Mouse (Mus musculus) heart, postnatal 14 days (tissue): Measurements from ENCODE around the gene Pigo. TPM values are rescaled to one million over a fixed set of nuclear protein-coding genes. Genes with fewer than 3 reads are reported as not detected.

Source experiments
- DNase-seq, 2 experiments: peaks; one replicate each; pipeline ENCODE4 v3.0.0; 2021 to 2022
- intact Hi-C: fragments of 180-260 bp; cut with DNase I; formaldehyde crosslinking; loops from one replicate; pipeline ENCODE4 v1.15.1; 2025
- long read RNA-seq, 2 experiments: library from polyadenylated mRNA; stranded (forward); transcript quantifications; one replicate each; pipeline ENCODE4 v2.0.0; 2021
- total RNA-seq, 2 experiments: library from RNA; stranded (reverse); gene quantifications; 2 replicates each; pipeline ENCODE4 v1.2.3; 2021

Pigo gene
- total RNA-seq = 10 to 100 TPM; 22.1 to 24.5 TPM
- long read RNA-seq, experiment 1, partial matches to known transcripts = 10 of 27 reads
- long read RNA-seq, experiment 1, other reads (novel, unspliced or antisense) = 16 of 27 reads
- long read RNA-seq, experiment 2, full-length matches to known transcripts = 3 of 26 reads
- long read RNA-seq, experiment 2, partial matches to known transcripts = 6 of 26 reads
- long read RNA-seq, experiment 2, other reads (novel, unspliced or antisense) = 17 of 26 reads

GRCm38 (mm10) chr4:43025084-43025960, at the start of gene Pigo:
Gene Pigo (minus strand): TSS chr4:43025819.
- intact Hi-C loops = loop anchor here (1.0 kb wide), 1 partner anchor 20 kb away; no protein-coding TSS in a partner anchor
- peak; percentile 94 to 96 for DNase-seq

GRCm38 (mm10) chr4:43074923-43075322, 49.3 kb upstream of the Pigo start:
- DNase-seq = no peak
- intact Hi-C loops = no loop called here

- DNase-seq = no peak
- intact Hi-C loops = no loop called here
Measured at GRCm38 (mm10) chr4:43065471-43065870, 39.9 kb upstream of the Pigo start.

GRCm38 (mm10) chr4:43060286-43060685, 34.7 kb upstream of the Pigo start:
- DNase-seq = no peak
- intact Hi-C loops = no loop called here

- intact Hi-C loops = loop anchor here (10.0 kb wide), 1 partner anchor 515 kb away; the partner anchor contains the start of genes Gba2 and Rgp1
- no peak for DNase-seq
Measured at GRCm38 (mm10) chr4:43059697-43060096, 34.1 kb upstream of the Pigo start.

- DNase-seq = peak; percentile 90 to 92
- intact Hi-C loops = loop anchor here (10.0 kb wide), 1 partner anchor 516 kb away; the partner anchor contains the start of genes Gba2 and Rgp1
Measured at GRCm38 (mm10) chr4:43058753-43059654, 33.4 kb upstream of the Pigo start, which contains the start of gene Unc13b. Gene Unc13b (plus strand): TSS chr4:43058953.

GRCm38 (mm10) chr4:43058392-43058752, 32.8 kb upstream of the Pigo start:
- no peak for DNase-seq
- intact Hi-C loops = loop anchor here (10.0 kb wide), 1 partner anchor 516 kb away; the partner anchor contains the start of genes Gba2 and Rgp1

GRCm38 (mm10) chr4:43057654-43058053, 32.0 kb upstream of the Pigo start:
- DNase-seq = no peak
- intact Hi-C loops = loop anchor here (10.0 kb wide), 1 partner anchor 517 kb away; the partner anchor contains the start of genes Gba2 and Rgp1

- intact Hi-C loops = loop anchor here (5.0 to 10.0 kb wide), 2 partner anchors 35 to 522 kb away; partner anchors contain the start of genes Gba2 and Rgp1
- DNase-seq = peak in 1 of 2 experiments; percentile 61
Measured at GRCm38 (mm10) chr4:43052627-43053026, 27.0 kb upstream of the Pigo start.

GRCm38 (mm10) chr4:43047231-43047630, 21.6 kb upstream of the Pigo start:
- intact Hi-C loops = loop anchor here (1.0 to 5.0 kb wide), 2 partner anchors 68 to 375 kb away; no protein-coding TSS in a partner anchor
- peak; percentile 60 to 85 for DNase-seq

- DNase-seq = no peak
- intact Hi-C loops = loop anchor here (1.0 to 5.0 kb wide), 2 partner anchors 69 to 376 kb away; no protein-coding TSS in a partner anchor
Measured at GRCm38 (mm10) chr4:43046607-43047006, 21.0 kb upstream of the Pigo start.

GRCm38 (mm10) chr4:43045659-43046302, 20.2 kb upstream of the Pigo start, which contains the start of gene Fam214b:
Gene Fam214b (minus strand): TSS chr4:43046220.
- peak; percentile 97 to 99 for DNase-seq
- intact Hi-C loops = loop anchor here (5.0 kb wide), 1 partner anchor 377 kb away; no protein-coding TSS in a partner anchor

- no peak for DNase-seq
- intact Hi-C loops = loop anchor here (5.0 kb wide), 1 partner anchor 377 kb away; no protein-coding TSS in a partner anchor
Measured at GRCm38 (mm10) chr4:43045285-43045658, 19.7 kb upstream of the Pigo start.

- DNase-seq = peak; percentile 37 to 43
- intact Hi-C loops = loop anchor here (5.0 kb wide), 1 partner anchor 378 kb away; no protein-coding TSS in a partner anchor
Measured at GRCm38 (mm10) chr4:43044673-43045072, 19.1 kb upstream of the Pigo start.

GRCm38 (mm10) chr4:43043644-43044357, 18.2 kb upstream of the Pigo start:
- DNase-seq = peak; percentile 63 to 69
- intact Hi-C loops = no loop called here

- DNase-seq = no peak
- intact Hi-C loops = no loop called here
Measured at GRCm38 (mm10) chr4:43040881-43041547, 15.4 kb upstream of the Pigo start.

- peak; percentile 95 to 96 for DNase-seq
- intact Hi-C loops = no loop called here
Measured at GRCm38 (mm10) chr4:43040114-43040572, 14.5 kb upstream of the Pigo start.

GRCm38 (mm10) chr4:43039609-43040008, 14.0 kb upstream of the Pigo start:
- no peak for DNase-seq
- intact Hi-C loops = no loop called here
